Mouse (Mus musculus): ENCODE measurements at regions not wholly inside any gene's neighbourhood (a gene's known extent, or its start where the extent isn't known, plus 50 kb on each side); places are given as distances from the start of the nearest gene placed in this dataset.

- TF ChIP-seq CTCF (IDR thresholded peaks at IDR 0.05; ENCODE audit: extremely low read depth, insufficient read depth, low read length) (no peak), POLR2A (IDR thresholded peaks at IDR 0.05; ENCODE audit: extremely low read depth, insufficient read depth, low read length) (no peak)
Observed at GRCm38 (mm10) chr3:50817361-50817760, 373.9 kb upstream of the Slc7a11 start.

Data from cortical plate, adult 2 months (tissue).